Mouse (Mus musculus): ENCODE measurements around the gene Ptgfrn.

Gene Ptgfrn

DNA sequence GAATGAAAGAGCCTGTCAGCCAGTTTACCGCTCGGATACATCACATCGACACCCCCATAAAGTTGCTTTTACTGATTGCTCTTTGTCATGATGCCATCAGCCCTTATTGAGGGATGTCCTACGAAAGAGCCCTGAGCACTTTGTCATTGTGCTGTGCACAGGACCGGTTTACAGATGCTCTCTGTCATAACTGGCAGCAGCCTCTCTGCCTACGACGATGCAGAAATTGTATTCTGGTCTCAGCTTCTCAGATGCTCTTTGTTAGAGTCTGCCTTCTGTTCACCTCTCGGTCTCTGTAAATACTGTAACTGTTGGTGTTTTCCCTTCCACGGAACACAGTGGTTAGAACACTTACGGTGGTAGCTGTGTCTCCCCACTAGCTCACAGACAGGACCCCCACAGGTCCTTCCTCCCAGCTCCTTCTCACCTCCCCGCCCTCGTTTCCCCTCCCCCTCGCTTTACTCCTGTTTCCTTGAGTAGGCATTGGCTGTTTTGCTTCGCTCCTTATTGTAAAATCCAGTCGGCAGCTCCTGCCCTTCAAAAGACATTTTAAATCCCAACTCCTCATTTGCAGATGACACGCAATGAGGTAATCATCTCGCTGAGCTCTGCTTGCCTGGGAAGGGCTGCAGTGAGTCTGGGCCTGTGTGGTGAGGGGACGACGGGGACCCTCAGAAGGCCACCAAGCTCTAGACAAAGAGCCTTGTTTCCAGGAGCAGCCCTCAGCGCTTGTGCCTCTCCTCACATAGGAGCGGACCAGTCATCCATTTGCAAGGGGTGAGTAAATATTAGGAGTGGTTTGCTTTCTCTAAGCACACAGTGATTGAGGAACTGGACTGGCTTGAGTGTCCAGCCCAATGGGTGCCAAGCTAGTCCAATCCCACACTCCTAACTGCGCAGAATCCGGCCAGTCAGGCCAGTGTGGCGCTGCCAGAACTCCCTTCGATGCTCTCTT is 6.6 kb upstream of the Ptgfrn start:
- DNase-seq, result peak; percentile 75

DNA sequence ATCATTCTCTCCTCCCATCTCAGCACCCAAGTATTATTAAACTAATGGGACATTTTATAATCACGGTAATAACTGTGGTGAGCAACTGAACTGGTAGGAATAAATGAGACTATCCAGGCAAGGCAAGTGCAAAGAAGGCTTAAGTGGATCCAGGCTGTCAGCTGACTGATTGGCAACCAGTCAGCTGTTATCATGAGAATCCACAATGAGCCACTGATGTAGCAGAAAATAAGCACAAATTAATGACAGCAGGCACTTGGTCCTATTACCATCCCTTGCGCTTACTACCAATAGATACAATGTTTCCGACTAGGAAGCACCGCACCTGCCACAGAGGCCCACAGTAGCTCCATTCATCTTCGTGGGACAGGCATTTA is 2.4 kb upstream of the Ptgfrn start:
- no peak for DNase-seq

DNA sequence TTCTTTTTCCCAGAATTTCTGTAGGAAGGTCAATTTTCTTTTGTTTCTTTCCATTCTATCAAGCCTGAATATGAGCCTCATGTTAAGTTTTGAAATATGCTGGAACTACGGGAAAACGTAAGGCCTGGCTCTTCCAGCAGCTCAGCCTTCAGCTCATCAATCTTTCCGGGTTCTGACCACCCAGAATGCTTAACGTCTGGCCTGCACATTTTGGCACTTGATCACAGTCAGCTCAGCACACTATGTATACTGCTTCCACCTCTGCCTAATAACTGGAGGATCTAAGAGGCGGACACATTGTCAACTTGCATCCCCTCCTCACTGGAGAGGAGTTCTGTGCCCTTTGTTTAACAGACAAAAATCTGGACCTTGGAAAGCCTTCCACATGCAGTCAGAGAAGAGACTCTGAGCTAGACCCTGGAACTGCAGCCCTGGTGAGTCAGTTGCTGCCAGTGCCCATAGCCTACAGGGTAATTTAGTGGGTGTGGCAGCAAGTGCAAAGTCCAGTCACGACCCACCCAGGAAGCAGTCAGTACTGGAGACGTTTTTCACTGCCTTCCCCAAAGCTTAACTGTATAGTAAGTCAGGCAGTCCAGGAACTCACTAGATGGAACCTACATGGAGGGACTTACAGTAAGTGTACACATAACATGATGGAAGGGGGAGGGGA is 1.9 kb upstream of the Ptgfrn start:
- DNase-seq, result no peak

DNA sequence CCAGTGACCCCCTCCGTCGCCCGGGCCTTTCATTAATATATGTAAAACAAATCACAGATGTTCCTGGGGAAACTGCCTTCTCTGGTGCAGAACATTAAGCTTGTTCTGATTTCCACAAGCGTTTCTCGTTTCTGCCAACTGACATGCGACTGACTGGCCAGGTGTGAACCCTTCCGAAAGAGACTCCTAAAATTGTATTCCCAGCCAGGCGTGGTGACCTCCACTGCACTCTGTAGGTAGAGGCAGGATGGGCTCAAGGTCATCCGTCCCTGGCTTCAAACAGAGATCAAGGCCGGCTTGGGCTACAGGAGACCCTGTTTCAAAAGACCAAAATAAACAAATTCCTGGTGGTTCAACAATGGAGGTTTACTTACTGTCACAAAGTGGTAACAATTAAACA is 1.2 kb upstream of the Ptgfrn start:
- no peak for DNase-seq

DNA sequence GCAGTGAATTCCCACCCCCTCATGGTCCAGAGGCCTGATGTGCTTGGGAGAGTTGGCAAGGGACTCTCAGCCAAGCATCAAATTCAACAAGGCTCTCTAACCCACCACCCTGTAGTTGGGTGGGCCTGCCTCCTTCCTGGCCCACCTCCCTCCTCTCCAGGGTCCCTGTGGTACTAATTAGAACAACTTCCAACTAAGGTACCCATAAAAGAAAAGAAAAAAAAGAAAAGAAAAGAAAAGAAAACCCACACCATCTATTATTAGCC is 693 bp upstream of the Ptgfrn start:
- DNase-seq, result no peak

DNA sequence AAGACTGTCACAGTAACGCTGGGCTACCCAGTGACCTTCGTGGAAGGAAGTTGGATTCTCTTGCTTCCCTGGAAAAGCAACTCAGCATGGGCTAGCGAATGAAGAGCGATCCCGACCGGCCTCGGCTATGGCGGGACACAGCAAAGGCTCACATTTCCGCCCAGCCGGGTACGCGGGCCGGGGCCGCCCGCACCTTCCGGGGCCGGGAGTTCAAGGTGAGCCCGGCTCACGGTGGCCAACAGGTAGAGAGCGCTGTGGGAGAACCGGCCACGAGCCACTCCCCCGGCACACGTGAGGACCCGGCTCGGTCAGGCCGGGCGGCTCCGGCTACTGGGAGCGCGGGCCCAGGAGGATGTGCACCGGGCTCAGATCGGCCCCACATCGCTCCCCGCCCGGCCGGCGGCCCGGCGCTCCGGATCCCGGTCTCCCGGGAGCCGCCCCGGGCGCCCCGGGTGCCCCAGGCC is 488 bp downstream of the Ptgfrn start:
- DNase-seq, result no peak

DNA sequence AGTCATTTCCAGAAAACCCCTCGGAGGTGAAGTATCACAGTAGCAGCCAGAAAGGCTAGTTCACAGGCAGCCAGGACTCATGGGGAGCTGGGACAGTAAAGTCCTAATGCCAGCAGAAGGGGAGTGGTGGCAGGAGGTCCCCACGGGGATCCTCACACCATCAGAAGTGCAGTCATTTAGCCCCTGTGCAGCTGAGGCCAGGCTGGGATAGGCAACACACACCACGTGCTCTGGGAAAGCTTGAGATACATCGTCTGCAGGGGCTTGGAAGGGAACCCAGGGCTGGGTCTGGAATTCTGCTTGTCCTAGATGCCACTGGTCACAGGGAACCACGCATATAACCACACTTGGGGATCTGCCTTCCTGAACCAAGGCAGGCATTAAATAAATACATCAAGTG is 1.2 kb downstream of the Ptgfrn start:
- DNase-seq, result no peak

DNA sequence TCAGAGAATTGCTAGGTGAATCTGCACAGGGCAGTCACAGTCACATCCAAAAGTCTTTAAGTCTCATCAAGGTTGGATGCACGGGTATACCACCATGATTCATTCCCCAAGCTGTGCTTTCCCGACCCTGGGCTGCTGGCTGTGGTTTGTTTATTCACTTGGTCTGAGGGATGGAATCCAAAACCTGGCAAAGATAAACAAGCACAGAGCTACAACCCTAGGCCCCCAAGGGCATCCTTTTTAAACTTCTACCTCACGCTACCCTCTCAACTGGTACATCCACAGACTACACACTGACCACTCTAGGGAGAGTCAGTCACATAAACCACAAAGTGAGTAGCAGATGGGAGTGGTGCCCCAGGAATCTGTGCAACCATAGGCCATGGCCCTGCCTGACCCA is 1.8 kb downstream of the Ptgfrn start:
- DNase-seq, result no peak

DNA sequence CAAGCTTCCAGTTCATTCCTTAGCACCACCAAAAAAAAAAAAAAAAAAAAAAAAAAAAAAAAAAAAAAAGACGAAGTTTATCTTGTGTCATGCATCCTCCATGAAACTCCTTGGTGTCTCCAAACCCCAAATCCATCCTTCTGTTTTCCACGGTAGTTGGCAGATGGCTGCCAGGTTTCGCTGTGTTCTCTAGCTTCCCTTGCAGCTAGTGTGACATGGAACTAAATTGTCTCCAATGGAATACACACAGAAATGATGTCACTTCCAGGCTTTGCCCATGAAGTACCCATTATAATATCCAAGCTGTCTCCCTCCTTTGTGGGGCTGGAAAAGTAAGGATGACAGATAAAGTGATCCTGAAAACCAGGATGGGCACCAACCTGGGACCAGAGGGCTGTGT is 3.8 kb downstream of the Ptgfrn start:
- no peak for DNase-seq

DNA sequence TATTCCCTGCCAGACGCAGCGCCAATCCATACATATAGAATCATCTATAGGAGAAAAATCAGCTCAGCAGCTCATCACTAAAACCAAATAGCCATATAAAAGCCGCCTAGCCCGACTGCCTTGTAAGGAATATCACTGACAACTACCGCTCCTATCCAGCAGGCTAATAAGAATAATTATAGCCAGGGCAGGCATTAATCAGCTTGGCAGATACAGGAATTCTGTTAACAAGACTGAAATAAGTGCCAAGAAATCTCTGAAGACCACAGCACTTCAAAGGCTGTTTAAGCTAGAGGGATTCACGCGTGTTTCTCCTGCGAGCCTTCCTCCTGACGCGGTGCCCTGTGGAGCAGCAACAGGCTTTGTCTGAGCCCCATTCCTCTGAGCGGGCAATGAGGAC is 4.6 kb downstream of the Ptgfrn start:
- no peak for DNase-seq

DNA sequence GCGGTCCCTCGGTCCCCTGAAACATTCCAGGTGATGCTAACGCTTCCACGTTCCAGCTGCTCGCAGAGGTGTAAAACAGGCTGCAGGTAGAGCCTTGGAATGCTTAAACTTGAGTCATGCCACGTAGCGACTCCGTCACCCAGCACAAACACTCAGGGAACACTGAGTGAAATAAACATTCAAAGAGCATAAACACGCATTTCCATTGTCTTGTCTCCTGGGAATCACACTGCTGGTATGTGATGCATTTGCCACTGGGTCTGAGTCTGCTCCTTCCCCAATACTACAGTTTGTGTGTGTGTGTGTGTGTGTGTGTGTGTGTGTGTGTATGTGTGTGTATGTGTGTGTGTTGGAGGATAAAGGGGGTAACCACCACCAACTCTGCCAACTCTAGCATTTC is 5.2 kb downstream of the Ptgfrn start:
- DNase-seq, result peak; percentile 62

DNA sequence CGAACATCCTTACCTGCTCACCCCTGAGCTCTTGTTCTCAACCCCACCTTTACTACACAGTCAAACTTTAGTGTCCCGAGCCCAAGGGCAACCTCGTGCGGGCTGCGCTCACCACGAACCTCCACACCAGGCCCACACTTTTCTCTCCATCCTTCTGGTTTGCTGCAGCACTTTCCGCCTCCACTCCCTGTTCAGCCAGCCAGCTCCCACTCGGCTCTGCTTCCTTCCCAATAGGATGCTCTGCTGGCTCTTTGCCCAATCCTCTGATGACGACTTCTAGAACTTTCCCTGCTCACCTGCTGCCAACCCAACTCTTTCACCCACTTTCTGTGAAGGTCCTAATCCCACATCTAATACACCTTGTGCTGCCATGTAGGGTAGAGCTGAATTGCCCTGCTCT is 6.3 kb downstream of the Ptgfrn start:
- peak; percentile 47 for DNase-seq

DNA sequence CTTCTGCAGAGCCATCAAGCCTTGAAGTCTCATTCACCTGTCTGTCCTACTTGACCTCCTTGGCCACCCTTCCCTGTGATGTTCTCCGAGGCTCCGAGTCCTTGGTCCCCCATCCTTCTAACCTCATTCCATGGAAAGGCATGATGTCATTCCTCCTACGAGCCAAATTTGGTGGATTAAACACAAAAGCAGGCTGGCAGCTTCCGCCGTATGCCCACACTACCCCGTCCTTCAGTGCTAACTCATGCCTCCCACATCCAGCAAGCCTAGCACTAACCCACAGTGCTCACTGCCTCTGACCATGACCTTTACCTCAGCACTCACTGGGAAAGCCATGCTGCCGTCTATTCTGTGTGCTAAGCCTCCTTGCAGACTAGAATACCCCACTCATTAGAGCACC is 8.0 kb downstream of the Ptgfrn start:
- no peak for DNase-seq

DNA sequence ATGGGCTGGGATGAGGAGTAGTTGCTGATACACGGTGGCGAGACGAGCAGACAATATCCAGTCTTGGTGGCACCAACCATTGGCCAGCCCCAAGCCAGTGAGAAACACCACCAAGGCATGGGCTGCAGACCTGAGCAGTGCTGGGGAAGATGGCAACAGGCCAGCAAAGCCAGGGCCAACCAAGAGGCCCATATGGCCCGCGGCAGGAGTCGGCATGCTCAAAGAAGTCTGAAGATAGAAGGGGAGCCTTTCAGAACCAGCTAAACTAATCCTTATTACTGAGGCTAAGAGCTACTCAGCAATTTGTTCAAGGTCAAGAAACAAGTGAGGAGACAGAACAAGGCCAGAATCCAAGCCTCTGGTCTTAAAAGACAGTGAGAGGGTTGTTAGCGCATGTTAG is 8.9 kb downstream of the Ptgfrn start:
- no peak for DNase-seq

DNA sequence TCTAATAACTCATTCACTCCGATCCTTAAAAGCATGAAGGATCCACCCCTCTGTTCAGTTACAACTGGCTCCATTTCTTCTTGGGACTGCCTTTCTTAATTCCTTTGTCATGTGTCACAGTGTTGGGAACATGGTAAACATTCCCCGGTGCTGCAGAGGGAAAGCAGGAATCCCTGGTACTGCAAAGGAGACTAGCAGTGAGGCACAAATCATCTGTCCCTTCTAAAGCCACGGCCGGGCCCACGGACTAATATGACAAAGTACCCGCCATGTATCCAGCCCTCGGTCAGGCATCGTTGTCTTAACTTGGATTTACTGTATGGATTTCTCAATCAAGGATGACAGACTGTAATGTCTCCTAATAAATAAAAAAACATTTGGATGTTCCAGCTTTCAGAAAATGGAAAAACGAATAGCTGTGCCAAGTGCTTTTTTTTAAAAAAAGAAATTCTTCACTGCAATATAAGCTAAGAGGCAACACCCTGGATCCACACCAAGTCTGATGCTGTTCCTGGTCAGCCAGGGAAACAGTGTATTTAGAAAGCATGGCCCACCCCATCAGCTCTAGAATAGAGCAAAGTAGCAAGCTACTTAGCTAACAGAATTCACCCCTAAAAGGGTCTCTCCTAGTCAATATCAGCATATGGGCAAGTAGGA is 10.2 kb downstream of the Ptgfrn start:
- DNase-seq, result no peak

DNA sequence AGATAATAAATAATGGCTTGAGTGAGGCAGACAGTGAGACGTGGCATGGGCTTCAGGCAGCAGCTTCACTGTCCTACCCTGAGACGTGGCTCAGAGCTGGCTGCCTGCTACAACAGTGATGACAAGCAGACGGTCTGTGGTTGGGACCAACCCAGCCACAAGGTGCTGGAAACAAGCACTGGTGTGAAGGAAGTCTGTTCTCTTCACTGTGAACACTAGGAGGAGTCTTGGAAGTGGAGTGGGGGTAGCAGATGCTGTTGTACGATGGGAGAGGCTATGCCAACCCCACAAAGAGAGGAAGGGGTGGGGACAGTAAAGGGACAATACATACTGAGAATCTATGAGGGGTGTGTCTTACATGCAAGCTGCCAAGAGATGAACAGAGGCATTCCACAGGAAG is 12.0 kb downstream of the Ptgfrn start:
- peak; percentile 68 for DNase-seq

DNA sequence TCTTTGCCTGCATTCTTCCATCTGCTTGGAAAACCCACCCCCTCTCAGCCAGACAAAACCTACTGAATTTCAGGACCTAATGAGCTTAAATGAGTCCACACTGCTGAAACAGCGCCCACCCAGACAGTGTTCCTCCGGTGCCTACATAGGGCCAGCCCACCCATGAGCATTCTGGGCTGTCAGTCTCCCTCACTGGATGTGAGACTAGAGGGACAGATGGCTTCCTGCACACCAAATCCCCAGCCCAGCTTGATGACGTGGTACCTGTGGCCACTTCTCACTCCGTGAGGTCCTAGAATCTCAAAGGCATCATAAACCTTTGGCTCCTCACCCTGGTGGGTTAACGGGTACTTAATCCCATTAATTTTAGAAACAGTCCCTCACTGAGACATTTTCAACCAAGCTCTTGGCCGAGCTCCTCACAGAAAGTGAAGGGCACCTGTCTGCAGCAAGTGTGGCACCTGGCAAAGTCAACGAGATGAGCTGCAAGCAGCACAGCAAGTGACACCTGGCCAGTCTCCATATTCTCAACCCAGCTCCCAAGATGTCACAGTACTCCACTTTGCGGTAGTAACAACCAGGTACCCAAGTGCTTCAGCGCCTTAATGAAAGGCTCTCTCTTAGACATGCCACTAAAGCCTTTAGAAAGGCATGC is 12.8 kb downstream of the Ptgfrn start:
- DNase-seq, result no peak

DNA sequence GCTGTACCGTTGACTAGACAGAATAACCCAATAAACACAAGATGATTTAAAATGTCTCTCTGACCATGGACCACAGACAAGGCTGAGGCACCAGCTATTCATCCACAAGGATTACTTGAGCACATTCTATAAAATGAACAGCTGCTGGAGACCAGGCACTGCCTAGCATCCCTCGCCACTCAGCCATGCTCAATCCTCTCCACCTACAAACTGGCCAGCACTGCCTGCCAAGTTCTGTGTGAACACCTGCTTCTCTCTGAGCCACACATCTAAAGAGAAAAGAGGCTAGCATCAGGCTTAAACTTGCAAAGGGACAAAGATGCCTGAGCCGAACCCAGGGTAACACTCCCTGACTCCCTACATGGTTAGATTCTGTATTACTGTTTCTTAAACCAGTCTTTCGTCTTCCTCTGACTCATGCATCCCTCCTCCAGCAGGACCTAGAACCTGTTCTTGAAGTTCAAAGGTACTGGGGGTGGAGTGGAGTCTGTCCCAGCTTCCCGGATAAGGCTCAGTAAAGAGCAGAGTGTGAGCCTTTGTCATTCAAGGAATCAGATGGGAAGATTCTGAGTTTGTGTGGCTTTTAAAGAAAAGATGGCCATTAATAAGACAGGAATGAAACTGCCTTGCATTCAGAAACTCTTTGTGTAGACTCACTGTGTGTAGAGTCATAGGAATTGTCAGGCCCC is 14.2 kb downstream of the Ptgfrn start:
- no peak for DNase-seq

DNA sequence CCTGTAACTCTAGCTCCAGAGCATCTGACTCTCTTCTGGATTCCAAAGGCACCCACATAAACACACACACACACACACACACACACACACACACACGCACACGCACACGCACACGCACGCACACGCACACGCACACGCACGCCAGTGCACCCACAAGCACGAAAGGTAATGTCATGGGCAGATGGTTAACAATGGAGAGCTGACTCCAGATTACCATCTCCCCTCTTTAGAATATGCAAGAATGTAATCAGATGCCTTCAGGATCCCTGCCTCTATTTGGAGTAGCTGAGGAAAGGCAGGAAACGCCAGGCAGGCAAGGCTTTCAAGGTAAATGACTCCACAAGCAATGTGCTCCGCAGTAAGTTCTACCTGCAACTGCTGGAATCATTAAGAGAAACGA is 17.9 kb downstream of the Ptgfrn start:
- DNase-seq, result no peak

DNA sequence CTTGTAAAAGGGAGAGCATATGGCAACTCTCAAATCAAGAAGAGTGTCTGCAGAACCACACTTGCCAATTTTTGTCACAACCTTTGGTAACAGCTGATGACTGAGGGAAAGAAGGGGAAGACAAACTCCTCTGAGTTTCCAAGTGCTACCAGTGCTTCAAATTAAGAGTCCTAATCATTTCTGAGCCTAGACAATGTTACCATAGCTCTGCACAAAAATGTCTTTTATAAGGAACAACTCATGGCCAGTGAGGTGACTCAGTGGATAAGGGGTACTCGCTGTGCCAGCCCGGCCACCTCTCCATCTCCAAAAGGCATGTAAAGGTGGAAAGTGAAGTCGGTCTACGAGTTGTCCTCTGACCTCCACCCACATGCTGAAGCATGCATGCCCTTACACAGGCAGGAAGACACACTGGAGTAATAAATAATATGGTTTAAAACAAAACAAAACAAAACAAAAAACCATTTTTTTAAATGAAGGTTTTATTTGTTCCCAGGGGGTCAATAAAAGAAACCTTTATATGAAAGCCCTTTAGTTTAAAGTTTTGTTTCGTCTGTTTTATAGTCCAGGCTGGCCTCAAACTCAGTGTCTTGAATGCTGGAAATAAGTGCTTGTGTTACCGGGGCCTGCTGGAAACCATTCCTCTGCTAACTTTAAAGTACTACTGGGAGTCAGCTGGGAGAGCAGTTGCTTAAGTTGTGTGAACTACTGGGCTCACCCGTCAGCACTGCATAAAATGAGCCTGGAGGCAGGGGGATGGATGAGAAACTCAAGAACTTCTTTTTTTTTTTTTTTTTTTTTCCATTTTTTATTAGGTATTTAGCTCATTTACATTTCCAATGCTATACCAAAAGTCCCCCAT is 23.3 kb downstream of the Ptgfrn start:
- no peak for DNase-seq

DNA sequence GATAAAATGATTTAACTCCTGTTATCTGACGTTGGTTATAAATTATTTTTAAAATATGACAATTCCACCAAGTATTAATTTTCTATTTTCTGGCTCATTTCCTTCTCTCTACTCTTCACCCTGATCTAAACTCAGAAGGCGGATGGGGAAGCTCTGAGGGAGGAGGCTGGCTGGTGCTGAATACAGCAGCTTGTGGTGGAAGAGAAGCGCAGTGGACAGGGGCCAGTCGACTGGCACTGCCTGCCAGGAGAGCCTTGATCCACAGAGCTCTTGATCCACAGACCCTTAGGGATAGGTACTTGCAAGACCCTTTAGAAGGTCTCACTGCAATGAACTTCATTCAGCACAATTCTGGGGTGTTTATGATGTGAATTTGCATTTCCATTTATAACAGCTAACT is 29.2 kb downstream of the Ptgfrn start:
- DNase-seq, result no peak

DNA sequence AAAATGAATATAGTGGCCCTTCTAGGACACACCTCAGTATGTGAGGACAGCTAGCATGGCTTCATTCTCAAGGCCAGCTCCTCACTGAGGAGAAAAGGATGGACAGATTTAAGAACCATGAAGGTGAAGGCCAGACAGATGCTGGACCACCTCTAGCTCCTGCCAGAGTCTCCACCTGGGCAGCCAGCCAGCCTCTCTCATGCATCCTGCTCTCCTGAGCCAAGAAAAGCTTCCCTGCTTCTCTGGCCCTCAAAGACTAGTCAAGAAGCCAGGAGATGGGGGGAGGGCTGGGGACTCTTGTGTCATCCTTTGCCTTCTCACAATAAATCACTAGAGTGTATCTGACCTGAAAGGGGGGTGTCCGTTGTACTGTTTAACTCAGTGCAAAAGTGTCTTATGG is 31.7 kb downstream of the Ptgfrn start:
- DNase-seq, result peak; percentile 61

Data from lung, postnatal 36 days (tissue).